Mouse (Mus musculus): ENCODE results near the gene Tacstd2.
A peak's percentile ranks its signal among the peaks of the same experiment; 100 is the strongest.
"Not testable (repeated sequence)": the region's sequence is repeated elsewhere in the genome, so short reads cannot be mapped to it uniquely, and the experiment has no call there.

Tacstd2 gene

GRCm38 (mm10) chr6:67535777-67536054 lies at the start of gene Tacstd2:
Tacstd2 (minus strand) TSS chr6:67535796.
- no peak for DNase-seq (ENCODE audit: low read depth, low spot score)

- DNase-seq (ENCODE audit: low read depth, low spot score), result no peak
Observed at GRCm38 (mm10) chr6:67566270-67566669, 30.7 kb upstream of the Tacstd2 start.

- no peak for DNase-seq (ENCODE audit: low read depth, low spot score)
Observed at GRCm38 (mm10) chr6:67555376-67555775, 19.8 kb upstream of the Tacstd2 start.

- no peak for DNase-seq (ENCODE audit: low read depth, low spot score)
Observed at GRCm38 (mm10) chr6:67549550-67549949, 14.0 kb upstream of the Tacstd2 start.

GRCm38 (mm10) chr6:67535005-67535776 lies 405 bp downstream of the Tacstd2 start:
- no peak for DNase-seq (ENCODE audit: low read depth, low spot score)

- no peak for DNase-seq (ENCODE audit: low read depth, low spot score)
Observed at GRCm38 (mm10) chr6:67534191-67535004, 1.2 kb downstream of the Tacstd2 start.

GRCm38 (mm10) chr6:67532665-67533440 lies 2.7 kb downstream of the Tacstd2 start:
- no peak for DNase-seq (ENCODE audit: low read depth, low spot score)

GRCm38 (mm10) chr6:67531822-67532162 lies 3.8 kb downstream of the Tacstd2 start:
- no peak for DNase-seq (ENCODE audit: low read depth, low spot score)

GRCm38 (mm10) chr6:67530992-67531821 lies 4.4 kb downstream of the Tacstd2 start:
- no peak for DNase-seq (ENCODE audit: low read depth, low spot score)

- DNase-seq (ENCODE audit: low read depth, low spot score), result no peak
Observed at GRCm38 (mm10) chr6:67526356-67526755, 9.2 kb downstream of the Tacstd2 start.

GRCm38 (mm10) chr6:67510752-67511151 lies 24.8 kb downstream of the Tacstd2 start:
- peak; percentile 6 for DNase-seq (ENCODE audit: low read depth, low spot score)

- not testable (repeated sequence) for DNase-seq (ENCODE audit: low read depth, low spot score)
Observed at GRCm38 (mm10) chr6:67501938-67502337, 33.7 kb downstream of the Tacstd2 start.

GRCm38 (mm10) chr6:67491755-67492154 lies 43.8 kb downstream of the Tacstd2 start, which contains the start of gene Il23r:
Il23r (minus strand) TSS chr6:67491855.
- no peak for DNase-seq (ENCODE audit: low read depth, low spot score)
